Comparison of ENCODE assay signal across 8 mouse cellular contexts in the genomic region with DNA sequence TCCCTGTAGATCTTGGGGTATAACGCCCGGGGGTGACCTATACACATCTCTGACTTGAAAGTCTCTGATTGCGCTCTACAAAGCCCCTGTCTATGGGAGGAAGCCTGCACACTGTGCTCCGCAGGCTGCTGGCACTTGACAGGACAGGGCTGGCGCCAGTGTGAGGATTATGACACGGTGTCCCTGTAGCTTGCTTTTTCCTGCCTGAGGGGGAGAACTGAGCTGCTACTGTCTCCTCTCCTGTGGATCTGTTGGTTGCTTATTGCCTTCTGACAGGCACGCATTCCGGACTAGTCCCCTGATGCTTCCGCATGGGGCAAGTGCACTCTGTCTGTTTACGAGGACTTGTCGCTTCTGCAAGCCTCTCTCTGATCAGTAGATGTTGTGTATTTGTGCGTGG. TPM values are rescaled to one million over a fixed set of nuclear protein-coding genes. Genes with fewer than 3 reads are reported as not detected.
DNase-seq lines count a peak whose midpoint lies in the region; ATAC-seq and TF ChIP-seq lines count a peak whose summit lies in the region.

No protein-coding gene starts in this region.

- no peak for TF ChIP-seq EP300 in stomach, postnatal 0 days (optimal IDR thresholded peaks at IDR 0.05)

- H3K36me3 ChIP-seq in kidney, embryonic 14.5 days (ENCODE audit: control insufficient read depth, insufficient read depth, low read length) = no peaks in the 10 kb centered on the region
- H3K36me3 ChIP-seq in hindbrain, embryonic 15.5 days = no peaks in the 10 kb centered on the region
- no peaks in the 10 kb centered on the region for H3K36me3 ChIP-seq in neural tube, embryonic 14.5 days (ENCODE audit: control insufficient read depth, insufficient read depth, low read length)
- H3K36me3 ChIP-seq in stomach, postnatal 0 days (ENCODE audit: control insufficient read depth, insufficient read depth, low read length) = no peaks in the 10 kb centered on the region

- H3K4me1 ChIP-seq in kidney, embryonic 14.5 days (ENCODE audit: control insufficient read depth, insufficient read depth, low read length) = no peaks in the 10 kb centered on the region
- H3K4me1 ChIP-seq in hindbrain, embryonic 15.5 days (replicated peaks) = peaks cover 8% of the 10 kb centered on the region
- 0 out of 2 replicates have a peak, but pooled peaks cover 4% of the 10 kb centered on the region for H3K4me1 ChIP-seq in neural tube, embryonic 14.5 days (ENCODE audit: control insufficient read depth, insufficient read depth, low read length)
- H3K4me1 ChIP-seq in stomach, postnatal 0 days (replicated peaks; ENCODE audit: control insufficient read depth, insufficient read depth) = no peaks in the 10 kb centered on the region

- WGBS in kidney, embryonic 14.5 days = 64% methylated on average over 12 of the region's 12 CpGs
- 38% methylated on average over 12 of the region's 12 CpGs for WGBS in hindbrain, embryonic 15.5 days
- WGBS in neural tube, embryonic 14.5 days = 47% methylated on average over 12 of the region's 12 CpGs
- 51% methylated on average over 12 of the region's 12 CpGs for WGBS in stomach, postnatal 0 days

- DNase-seq in kidney, postnatal 25 days = no peak
- peak; percentile 82 to 90 for DNase-seq in cerebellum, postnatal 14 days
- DNase-seq in ovary, postnatal 14 days (ENCODE audit: low spot score) = no peak
- DNase-seq in urinary bladder, postnatal 25 days (ENCODE audit: low spot score) = no peak
- DNase-seq in stomach, postnatal 0 days (ENCODE audit: low spot score) = no peak

- no peak overlapping the region for H3K4me3 ChIP-seq in kidney, embryonic 14.5 days (ENCODE audit: low read length)
- H3K4me3 ChIP-seq in hindbrain, embryonic 15.5 days = no peak overlapping the region
- no peak overlapping the region for H3K4me3 ChIP-seq in neural tube, embryonic 14.5 days (ENCODE audit: low read depth, low read length)
- no peak overlapping the region for H3K4me3 ChIP-seq in stomach, postnatal 0 days (ENCODE audit: low read depth, low read length)

- H3K27ac ChIP-seq in kidney, embryonic 14.5 days (ENCODE audit: low read depth, low read length) = no peak overlapping the region
- no peak overlapping the region for H3K27ac ChIP-seq in hindbrain, embryonic 15.5 days (replicated peaks)
- no peak overlapping the region for H3K27ac ChIP-seq in neural tube, embryonic 14.5 days (ENCODE audit: low read depth, low read length)
- no peak overlapping the region for H3K27ac ChIP-seq in stomach, postnatal 0 days (replicated peaks)

- no peak overlapping the region for H3K4me2 ChIP-seq in kidney, embryonic 14.5 days (replicated peaks; ENCODE audit: low read depth, low read length)
- H3K4me2 ChIP-seq in hindbrain, embryonic 15.5 days = peak overlapping the region; percentile 19; the same call in 1 of the 2 replicates
- no peak overlapping the region for H3K4me2 ChIP-seq in neural tube, embryonic 14.5 days (ENCODE audit: low read depth, low read length)
- no peak overlapping the region for H3K4me2 ChIP-seq in stomach, postnatal 0 days (replicated peaks; ENCODE audit: low read depth)

- no peaks in the 10 kb centered on the region for H3K27me3 ChIP-seq in kidney, embryonic 14.5 days (ENCODE audit: control insufficient read depth, insufficient read depth, low read length)
- H3K27me3 ChIP-seq in hindbrain, embryonic 15.5 days = no peaks in the 10 kb centered on the region
- no peaks in the 10 kb centered on the region for H3K27me3 ChIP-seq in neural tube, embryonic 14.5 days (ENCODE audit: control insufficient read depth, insufficient read depth, low read length)
- no peaks in the 10 kb centered on the region for H3K27me3 ChIP-seq in stomach, postnatal 0 days (ENCODE audit: control insufficient read depth, insufficient read depth, low read length)

- TF ChIP-seq CTCF in stomach, postnatal 0 days (IDR thresholded peaks at IDR 0.05; ENCODE audit: low read depth) = no peak

- 0 out of 2 replicates have a peak, but pooled peaks have one; percentile 24 for ATAC-seq in kidney, embryonic 14.5 days (ENCODE audit: low FRiP score, low TSS enrichment)
- peak; percentile 85; the same call in 1 of the 2 replicates for ATAC-seq in hindbrain, embryonic 15.5 days (ENCODE audit: low FRiP score, low read depth)
- ATAC-seq in neural tube, embryonic 14.5 days (ENCODE audit: low read depth) = peak; percentile 75
- ATAC-seq in stomach, postnatal 0 days (ENCODE audit: low FRiP score, low TSS enrichment) = no peak

- no peak overlapping the region for H3K9ac ChIP-seq in kidney, embryonic 14.5 days (ENCODE audit: low read depth, low read length)
- no peak overlapping the region for H3K9ac ChIP-seq in hindbrain, embryonic 15.5 days
- no peak overlapping the region for H3K9ac ChIP-seq in neural tube, embryonic 14.5 days (replicated peaks; ENCODE audit: low read depth, low read length)
- H3K9ac ChIP-seq in stomach, postnatal 0 days (ENCODE audit: low read length) = no peak overlapping the region

- H3K9me3 ChIP-seq in kidney, embryonic 14.5 days (ENCODE audit: control insufficient read depth, low read length) = no peaks in the 10 kb centered on the region
- no peaks in the 10 kb centered on the region for H3K9me3 ChIP-seq in hindbrain, embryonic 15.5 days
- H3K9me3 ChIP-seq in neural tube, embryonic 14.5 days (ENCODE audit: control insufficient read depth, low read length) = no peaks in the 10 kb centered on the region
- H3K9me3 ChIP-seq in stomach, postnatal 0 days (ENCODE audit: control insufficient read depth, low read length) = no peaks in the 10 kb centered on the region

RNA-seq across cellular contexts. Expression of a gene that starts 49.5 kb away (rescaled TPM):
- polyA plus RNA-seq in kidney, embryonic 14.5 days (2014; fragmentation: Nextera tagmentation; extraction: Ambion mirVana) = 18.9 and 21.3 TPM in 2 replicates
- 26.8 and 33.5 TPM in 2 replicates for polyA plus RNA-seq in hindbrain, embryonic 15.5 days (2015; fragmentation: Nextera tagmentation; extraction: Ambion mirVana)
- polyA plus RNA-seq in neural tube, embryonic 14.5 days (2014; fragmentation: Nextera tagmentation; extraction: Ambion mirVana) = 33.1 and 37.0 TPM in 2 replicates
- 12.6 and 13.0 TPM in 2 replicates for polyA plus RNA-seq in stomach, postnatal 0 days (2015; fragmentation: Nextera tagmentation; extraction: Ambion mirVana)

Comparison
In these comparisons a context has a peak if more than half of its experiments do, and no peak if none do; other contexts are left out.
1. DNase-seq: peak in cerebellum, postnatal 14 days (2 of 2); none in kidney, postnatal 25 days (0 of 2), ovary, postnatal 14 days (single experiment), urinary bladder, postnatal 25 days (single experiment) and stomach, postnatal 0 days (single experiment).